In genomic region chr7:34229691-34230111, GRCm38 (mm10) we compare ENCODE assay signal across 8 mouse cellular contexts. TPM values are rescaled to one million over a fixed set of nuclear protein-coding genes. Genes with fewer than 3 reads are reported as not detected.
DNase-seq lines count a peak whose midpoint lies in the region; ATAC-seq and TF ChIP-seq lines count a peak whose summit lies in the region.

No protein-coding gene starts in this region.

- H3K36me3 ChIP-seq in megakaryocyte, embryonic 14.5 days (replicated peaks; ENCODE audit: low read length): peaks cover 44% of the 10 kb centered on the region
- H3K36me3 ChIP-seq in hindbrain, postnatal 0 days (ENCODE audit: insufficient read depth, low read length): peaks cover 25% of the 10 kb centered on the region
- peaks cover 34% of the 10 kb centered on the region for H3K36me3 ChIP-seq in macrophage (ENCODE audit: inconsistent target)

- no peak for TF ChIP-seq CTCF in hindbrain, postnatal 0 days (IDR thresholded peaks at IDR 0.05; ENCODE audit: low read depth)

- no peaks in the 10 kb centered on the region for H3K9me3 ChIP-seq in megakaryocyte, embryonic 14.5 days
- H3K9me3 ChIP-seq in hindbrain, postnatal 0 days (ENCODE audit: low read length): no peaks in the 10 kb centered on the region

- intact Hi-C loops in left cerebral cortex, postnatal 10 days (cut with DNase I): no loop called here

- peak overlapping the region; percentile 58 for H3K9ac ChIP-seq in hindbrain, postnatal 0 days (replicated peaks; ENCODE audit: low read length)

- H3K27ac ChIP-seq in hindbrain, postnatal 0 days: peak overlapping the region; percentile 80
- peak overlapping the region; percentile 80 for H3K27ac ChIP-seq in macrophage

- H3K79me2 ChIP-seq in macrophage (ENCODE audit: inconsistent target): peaks cover 52% of the 10 kb centered on the region

- peak overlapping the region; percentile 95 for H3K4me3 ChIP-seq in megakaryocyte, embryonic 14.5 days (replicated peaks)
- peak overlapping the region; percentile 74 for H3K4me3 ChIP-seq in hindbrain, postnatal 0 days (ENCODE audit: low read length)
- H3K4me3 ChIP-seq in macrophage (ENCODE audit: inconsistent target): peak overlapping the region; percentile 92

- H3K4me2 ChIP-seq in hindbrain, postnatal 0 days (ENCODE audit: low read depth, low read length): peak overlapping the region; percentile 85

- H3K4me1 ChIP-seq in megakaryocyte, embryonic 14.5 days: peaks cover 85% of the 10 kb centered on the region
- H3K4me1 ChIP-seq in hindbrain, postnatal 0 days (ENCODE audit: insufficient read depth, low read length): peaks cover 12% of the 10 kb centered on the region

- DNase-seq in cerebellum, postnatal 36 days: peak; percentile 42 to 48
- DNase-seq in gastrocnemius, postnatal 10 days: peak; percentile 51
- peak; percentile 68 for DNase-seq in hindbrain, postnatal 0 days (ENCODE audit: low spot score)
- DNase-seq in left cerebral cortex, postnatal 10 days (ENCODE audit: extremely low spot score in 1 of 2, low spot score in 2 of 2): peak; percentile 51 to 76
- DNase-seq in skeletal muscle tissue, adult 2 months (ENCODE audit: low read depth, low spot score): peak; percentile 59

- WGBS in hindbrain, postnatal 0 days: 0% methylated on average over 19 of the region's 19 CpGs
- WGBS in macrophage (ENCODE audit: missing documents): 0% methylated on average over 18 of the region's 19 CpGs

- no peaks in the 10 kb centered on the region for H3K27me3 ChIP-seq in megakaryocyte, embryonic 14.5 days (replicated peaks)
- H3K27me3 ChIP-seq in hindbrain, postnatal 0 days (ENCODE audit: insufficient read depth, low read length): no peaks in the 10 kb centered on the region

- no peak; the same call in 1 of the 2 replicates for ATAC-seq in megakaryocyte, adult 5-6 weeks (ENCODE audit: poor library complexity, severe bottlenecking)
- ATAC-seq in hindbrain, postnatal 0 days: peak; percentile 28

RNA-seq across cellular contexts. Expression of gene Gpi1, which starts 0.4 kb away (rescaled TPM):
- polyA plus RNA-seq in megakaryocyte, embryonic 14.5 days (2012; ENCODE audit: insufficient read depth, low replicate concordance): 1,962 and 3,728 TPM in 2 replicates
- 345 and 348 TPM in 2 replicates for total RNA-seq in megakaryocyte, adult 5-6 weeks (2015)
- 393 and 429 TPM in 2 replicates for total RNA-seq in megakaryocyte, adult 5-6 weeks (2017)
- total RNA-seq in gastrocnemius, postnatal 10 days (2021): 100 to 1,000 TPM; 954 to 962 TPM
- total RNA-seq in hindbrain, postnatal 0 days (2014; rRNA removed): 389 and 393 TPM in 2 replicates
- 413 and 448 TPM in 2 replicates for polyA plus RNA-seq in hindbrain, postnatal 0 days (2015; fragmentation: Nextera tagmentation; extraction: Ambion mirVana)
- total RNA-seq in left cerebral cortex, postnatal 10 days (2021): 100 to 1,000 TPM; 577 to 619 TPM
- 100 to 1,000 TPM in 16 of 26 experiments, 10 to 100 TPM in 10; 48.1 to 238 (median 136) TPM for total RNA-seq in macrophage (2018; cell fraction: chromatin; rRNA removed)
- total RNA-seq in macrophage (2018; cell fraction: cytosol; rRNA removed): 100 to 1,000 TPM; 159 to 348 (median 225) TPM
- 100 to 1,000 TPM in 12 of 26 experiments, 10 to 100 TPM in 14; 62.6 to 225 (median 96.1) TPM for total RNA-seq in macrophage (2018; cell fraction: nucleus; rRNA removed)
- 200 to 488 TPM (median 296 TPM) in 3 replicates for polyA plus RNA-seq in macrophage (2018)

RNA-seq across cellular contexts. Expression of gene Gm6096, which starts 21.1 kb away (rescaled TPM):
- polyA plus RNA-seq in megakaryocyte, embryonic 14.5 days (2012; ENCODE audit: insufficient read depth, low replicate concordance): not detected in 2 replicates
- total RNA-seq in megakaryocyte, adult 5-6 weeks (2015): not detected in 2 replicates
- total RNA-seq in megakaryocyte, adult 5-6 weeks (2017): not detected in 2 replicates
- total RNA-seq in gastrocnemius, postnatal 10 days (2021): not detected
- total RNA-seq in hindbrain, postnatal 0 days (2014; rRNA removed): not detected in 2 replicates
- not detected in 2 replicates for polyA plus RNA-seq in hindbrain, postnatal 0 days (2015; fragmentation: Nextera tagmentation; extraction: Ambion mirVana)
- total RNA-seq in left cerebral cortex, postnatal 10 days (2021): not detected
- not detected for total RNA-seq in macrophage (2018; cell fraction: chromatin; rRNA removed)
- total RNA-seq in macrophage (2018; cell fraction: cytosol; rRNA removed): not detected
- total RNA-seq in macrophage (2018; cell fraction: nucleus; rRNA removed): not detected
- not detected in 3 replicates for polyA plus RNA-seq in macrophage (2018)

RNA-seq across cellular contexts. Expression of gene Pdcd2l, which starts 33.2 kb away (rescaled TPM):
- 4.0 and 6.7 TPM in 2 replicates for polyA plus RNA-seq in megakaryocyte, embryonic 14.5 days (2012; ENCODE audit: insufficient read depth, low replicate concordance)
- 26.1 and 30.6 TPM in 2 replicates for total RNA-seq in megakaryocyte, adult 5-6 weeks (2015)
- total RNA-seq in megakaryocyte, adult 5-6 weeks (2017): 33.9 and 37.0 TPM in 2 replicates
- total RNA-seq in gastrocnemius, postnatal 10 days (2021): 10 to 100 TPM; 19.5 to 23.2 TPM
- 37.6 and 42.7 TPM in 2 replicates for total RNA-seq in hindbrain, postnatal 0 days (2014; rRNA removed)
- 61.6 and 65.7 TPM in 2 replicates for polyA plus RNA-seq in hindbrain, postnatal 0 days (2015; fragmentation: Nextera tagmentation; extraction: Ambion mirVana)
- 10 to 100 TPM; 24.9 to 28.9 TPM for total RNA-seq in left cerebral cortex, postnatal 10 days (2021)
- 10 to 100 TPM in 22 of 26 experiments, 1 to 10 TPM in 4; 3.9 to 75.5 (median 26.3) TPM for total RNA-seq in macrophage (2018; cell fraction: chromatin; rRNA removed)
- total RNA-seq in macrophage (2018; cell fraction: cytosol; rRNA removed): 10 to 100 TPM; 10.4 to 27.9 (median 17.5) TPM
- 10 to 100 TPM in 22 of 26 experiments, 1 to 10 TPM in 4; 4.4 to 51.6 (median 18.0) TPM for total RNA-seq in macrophage (2018; cell fraction: nucleus; rRNA removed)
- polyA plus RNA-seq in macrophage (2018): 15.9 to 29.8 TPM (median 24.8 TPM) in 3 replicates
